Mouse (Mus musculus): Measurements from ENCODE around the gene Cidec. TPM values are rescaled to one million over a fixed set of nuclear protein-coding genes. Genes with fewer than 3 reads are reported as not detected.

Gene Cidec
- polyA plus RNA-seq, 1 experiment from 2014 or later, result not detected

Small RNA genes lying within 50 kb of the gene (microRNA-seq; reads per million reads assigned to microRNA genes)
- not detected for gene Gm24387

Other genes starting within 250 kb of the Cidec start
- gene Lhfpl4, start 240.4 kb downstream of the Cidec start, polyA plus RNA-seq (2015; fragmentation: Nextera tagmentation; extraction: Ambion mirVana), result 0.36 and 0.62 TPM in 2 replicates
- gene Mtmr14, start 197.9 kb downstream of the Cidec start, polyA plus RNA-seq (2015; fragmentation: Nextera tagmentation; extraction: Ambion mirVana), result 23.5 and 23.6 TPM in 2 replicates
- gene Cpne9, start 153.5 kb downstream of the Cidec start, polyA plus RNA-seq (2015; fragmentation: Nextera tagmentation; extraction: Ambion mirVana), result 0.22 TPM in 1 of 2 replicates, not detected in the other
- 11.1 and 11.6 TPM in 2 replicates for gene Brpf1, start 128.6 kb downstream of the Cidec start, polyA plus RNA-seq (2015; fragmentation: Nextera tagmentation; extraction: Ambion mirVana)
- 9.5 and 11.6 TPM in 2 replicates for gene Ogg1, start 108.8 kb downstream of the Cidec start, polyA plus RNA-seq (2015; fragmentation: Nextera tagmentation; extraction: Ambion mirVana)
- 109 and 115 TPM in 2 replicates for gene Camk1, start 91.8 kb downstream of the Cidec start, polyA plus RNA-seq (2015; fragmentation: Nextera tagmentation; extraction: Ambion mirVana)
- 39.6 and 41.5 TPM in 2 replicates for gene Tada3, start 57.9 kb downstream of the Cidec start, polyA plus RNA-seq (2015; fragmentation: Nextera tagmentation; extraction: Ambion mirVana)
- 264 and 283 TPM in 2 replicates for gene Arpc4, start 57.6 kb downstream of the Cidec start, polyA plus RNA-seq (2015; fragmentation: Nextera tagmentation; extraction: Ambion mirVana)
- 1.7 and 2.0 TPM in 2 replicates for gene Ttll3, start 46.5 kb downstream of the Cidec start, polyA plus RNA-seq (2015; fragmentation: Nextera tagmentation; extraction: Ambion mirVana)
- gene Rpusd3, start 16.4 kb downstream of the Cidec start, polyA plus RNA-seq (2015; fragmentation: Nextera tagmentation; extraction: Ambion mirVana), result 13.6 and 17.9 TPM in 2 replicates
- 59.5 and 67.6 TPM in 2 replicates for gene Jagn1, start 6.8 kb upstream of the Cidec start, polyA plus RNA-seq (2015; fragmentation: Nextera tagmentation; extraction: Ambion mirVana)
- 1.1 and 1.2 TPM in 2 replicates for gene Il17re, start 22.7 kb upstream of the Cidec start, polyA plus RNA-seq (2015; fragmentation: Nextera tagmentation; extraction: Ambion mirVana)
- gene Il17rc, start 35.7 kb upstream of the Cidec start, polyA plus RNA-seq (2015; fragmentation: Nextera tagmentation; extraction: Ambion mirVana), result 4.4 and 6.7 TPM in 2 replicates
- gene Creld1, start 47.5 kb upstream of the Cidec start, polyA plus RNA-seq (2015; fragmentation: Nextera tagmentation; extraction: Ambion mirVana), result 37.6 and 46.9 TPM in 2 replicates
- gene Prrt3, start 66.2 kb upstream of the Cidec start, polyA plus RNA-seq (2015; fragmentation: Nextera tagmentation; extraction: Ambion mirVana), result 0.20 and 0.36 TPM in 2 replicates
- gene Emc3, start 95.9 kb upstream of the Cidec start, polyA plus RNA-seq (2015; fragmentation: Nextera tagmentation; extraction: Ambion mirVana), result 76.5 and 86.7 TPM in 2 replicates
- 7.7 and 8.0 TPM in 2 replicates for gene Fancd2, start 95.9 kb upstream of the Cidec start, polyA plus RNA-seq (2015; fragmentation: Nextera tagmentation; extraction: Ambion mirVana)
- 0.13 TPM in 1 of 2 replicates, not detected in the other for gene Fancd2os, start 165.0 kb upstream of the Cidec start, polyA plus RNA-seq (2015; fragmentation: Nextera tagmentation; extraction: Ambion mirVana)
- 162 and 177 TPM in 2 replicates for gene Brk1, start 169.0 kb upstream of the Cidec start, polyA plus RNA-seq (2015; fragmentation: Nextera tagmentation; extraction: Ambion mirVana)
- 24.2 and 28.9 TPM in 2 replicates for gene Vhl, start 188.2 kb upstream of the Cidec start, polyA plus RNA-seq (2015; fragmentation: Nextera tagmentation; extraction: Ambion mirVana)
- 5.2 and 6.2 TPM in 2 replicates for gene Irak2, start 202.7 kb upstream of the Cidec start, polyA plus RNA-seq (2015; fragmentation: Nextera tagmentation; extraction: Ambion mirVana)

All from heart, embryonic 13.5 days (tissue).